Mouse (Mus musculus): ENCODE results near the gene Sgip1. TPM values are rescaled to one million over a fixed set of nuclear protein-coding genes. Genes with fewer than 3 reads are reported as not detected.
A peak's percentile ranks its signal among the peaks of the same experiment; 100 is the strongest.

Sgip1 gene
- total RNA-seq, 2 experiments from 2014 or later = 0.76 to 0.83 TPM

DNA sequence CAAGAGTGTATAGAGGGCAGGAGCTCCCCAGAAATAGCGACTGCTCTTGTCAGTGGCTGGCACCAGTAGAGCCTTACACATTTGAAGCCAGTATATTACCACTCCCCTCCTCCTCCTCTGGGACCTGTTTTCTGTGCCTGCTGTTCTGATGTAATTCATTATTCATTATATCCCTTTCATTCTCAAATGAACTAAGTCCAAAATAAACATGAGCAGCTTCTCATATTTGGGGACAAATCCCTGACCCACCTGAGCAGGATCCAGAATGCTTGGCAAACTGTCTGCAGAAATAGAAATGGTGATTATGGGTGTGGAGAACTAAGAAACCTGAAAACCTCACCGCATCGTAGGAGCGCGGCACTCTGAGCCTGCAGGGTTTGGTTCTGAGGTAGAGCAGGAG lies 228.5 kb downstream of the Sgip1 start:
- DNase-seq = no peak

DNA sequence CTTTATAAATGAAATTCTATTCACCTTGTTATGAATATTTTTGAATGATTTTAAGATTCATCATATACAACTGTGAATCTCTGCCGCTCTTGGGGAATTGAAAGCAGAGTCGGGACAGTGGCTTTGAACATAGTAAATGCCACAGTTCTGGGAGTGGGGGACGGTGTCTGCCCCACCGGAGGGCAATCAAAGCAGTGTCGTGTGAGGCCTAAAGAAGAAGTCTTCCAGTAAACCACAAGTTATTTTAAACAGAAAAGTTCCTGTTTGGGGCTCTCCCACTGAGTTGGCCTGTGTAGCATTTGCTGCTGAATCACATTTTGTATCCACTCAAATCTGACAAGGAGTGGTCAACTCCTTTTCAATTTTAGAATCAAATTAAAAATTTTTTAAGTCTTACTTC lies 230.1 kb downstream of the Sgip1 start:
- intact Hi-C loops (cut with DNase I) = no loop called here
- no peak for DNase-seq

More for the DNA sequence above, 228.5 kb downstream of the Sgip1 start:
- intact Hi-C loops (cut with DNase I) = no loop called here

DNA sequence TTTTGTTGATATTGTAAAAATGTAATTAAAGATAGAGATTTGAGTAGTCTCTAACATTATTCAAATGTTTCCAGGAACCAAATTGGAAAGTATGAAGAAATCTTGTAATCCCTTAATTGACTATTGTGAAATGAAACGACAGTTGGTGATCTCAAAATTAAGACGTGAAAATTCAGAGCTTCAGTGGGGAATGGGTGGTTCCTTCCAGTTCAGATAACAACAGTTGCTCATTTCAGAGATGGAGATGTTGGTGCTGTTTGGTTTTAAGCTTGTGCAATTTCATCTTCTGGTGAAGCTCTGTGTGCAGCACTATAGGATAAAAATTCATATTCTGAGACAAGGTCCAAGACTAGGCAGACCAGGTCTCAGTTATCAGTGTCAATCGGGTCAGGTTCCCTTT lies 231.0 kb downstream of the Sgip1 start:
- intact Hi-C loops (cut with DNase I) = no loop called here
- DNase-seq = no peak

GRCm38 (mm10) chr4:102974172-102974571 lies 233.1 kb downstream of the Sgip1 start:
- intact Hi-C loops (cut with DNase I) = no loop called here
- DNase-seq = no peak

DNA sequence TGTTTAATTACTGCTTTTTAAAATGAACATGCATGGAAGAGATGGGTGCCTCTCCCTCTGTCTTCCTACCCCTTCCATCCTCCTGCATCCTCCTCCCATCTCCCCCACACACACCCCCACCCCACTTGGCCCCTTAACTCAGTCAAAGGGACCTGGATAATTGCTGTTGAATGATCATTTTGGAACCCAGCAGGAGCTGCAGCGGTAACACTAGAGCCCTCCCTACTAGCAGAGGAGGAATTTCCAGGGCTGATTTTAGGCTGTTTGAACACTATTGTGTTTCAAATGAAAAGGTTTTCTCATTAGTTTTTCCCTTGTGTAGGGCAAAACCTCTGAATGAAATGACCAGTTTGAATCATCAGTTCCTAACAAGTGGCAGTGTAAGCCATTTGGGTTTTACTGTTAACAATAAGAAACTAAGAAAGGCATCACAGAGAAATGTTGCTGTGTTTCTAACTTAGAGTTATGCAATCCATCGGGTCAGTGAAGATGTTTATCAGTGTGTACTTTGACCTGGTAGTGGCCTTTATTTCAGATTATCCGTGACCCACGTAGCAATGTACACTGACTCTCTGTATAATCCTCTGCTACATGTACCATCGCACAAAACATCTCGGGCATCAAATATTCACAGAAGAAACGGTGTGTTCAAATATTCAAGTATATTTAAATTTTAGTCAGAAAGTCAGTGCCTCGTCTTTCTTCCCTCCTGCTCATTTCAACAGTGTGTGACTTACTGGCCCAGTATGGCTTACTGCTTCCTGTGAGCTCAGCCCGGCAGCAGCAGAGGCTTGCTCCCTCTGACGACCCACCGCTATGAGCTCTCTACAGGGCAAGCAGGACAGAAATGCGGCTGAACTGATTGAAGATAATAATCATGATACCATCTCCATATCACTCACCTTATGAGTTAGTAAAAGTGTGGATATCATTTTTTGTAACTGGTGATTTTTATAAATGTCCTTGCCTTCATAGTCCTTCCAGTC lies 235.5 kb downstream of the Sgip1 start:
- intact Hi-C loops (cut with DNase I) = no loop called here
- DNase-seq = no peak

DNA sequence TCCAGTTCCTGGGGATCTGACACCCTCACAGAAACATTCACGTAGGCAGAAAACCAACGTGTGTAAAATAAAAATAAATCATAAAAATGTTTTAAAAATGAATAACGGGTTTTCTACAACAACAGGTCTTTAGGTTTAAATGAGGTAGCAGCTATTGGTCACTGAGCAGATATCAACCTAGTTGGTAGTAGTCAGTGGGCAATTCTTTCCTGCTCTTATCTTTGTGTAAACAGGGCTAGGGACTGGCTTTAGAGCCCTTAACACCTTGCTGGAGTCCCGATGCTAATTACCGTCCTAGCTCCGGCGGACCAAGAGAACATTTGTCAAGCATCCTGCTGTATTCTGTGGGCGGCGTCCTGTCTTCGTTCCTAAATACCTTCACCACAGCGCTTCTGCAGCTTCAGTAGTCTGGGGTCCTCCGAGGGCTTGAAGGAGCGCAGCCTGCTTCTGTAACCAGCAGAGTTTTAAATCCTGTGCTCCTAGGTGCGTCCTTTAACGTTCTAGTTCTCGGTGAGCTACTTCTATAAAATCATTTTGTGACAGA lies 236.8 kb downstream of the Sgip1 start:
- no peak for DNase-seq
- intact Hi-C loops (cut with DNase I) = no loop called here

GRCm38 (mm10) chr4:102978440-102978839 lies 237.3 kb downstream of the Sgip1 start, which contains the start of gene Tctex1d1:
Gene Tctex1d1, plus strand, starts transcription at chr4:102978606.
- no peak for DNase-seq
- intact Hi-C loops (cut with DNase I) = no loop called here

DNA sequence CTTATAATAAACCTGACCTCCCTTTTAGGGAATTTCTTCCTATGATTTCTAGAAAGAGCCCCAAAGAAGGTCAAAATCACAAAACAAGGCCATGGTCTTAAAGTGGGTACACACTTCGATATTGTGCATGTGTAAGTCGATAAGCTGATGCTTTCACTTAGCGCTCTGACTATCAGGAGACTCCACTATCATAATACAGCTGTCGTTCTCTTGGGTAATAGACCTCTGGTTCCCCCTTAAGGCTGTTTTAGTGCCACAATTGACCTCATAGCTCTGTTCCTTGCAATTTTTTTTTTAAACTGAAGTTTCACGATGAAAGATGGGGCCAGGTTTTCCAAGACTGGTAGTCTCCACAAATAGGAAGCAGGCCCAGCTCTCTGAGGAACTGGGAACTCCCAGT lies 238.3 kb downstream of the Sgip1 start:
- no peak for DNase-seq
- intact Hi-C loops (cut with DNase I) = no loop called here

GRCm38 (mm10) chr4:102981709-102982108 lies 240.6 kb downstream of the Sgip1 start:
- intact Hi-C loops (cut with DNase I) = loop anchor here (10.0 kb wide), 1 partner anchor 267 kb away; no protein-coding TSS in a partner anchor
- DNase-seq = no peak

- intact Hi-C loops (cut with DNase I) = loop anchor here (2.0 to 10.0 kb wide), 2 partner anchors 271 to 361 kb away; no protein-coding TSS in a partner anchor
These were observed 245.1 kb downstream of the Sgip1 start for GRCm38 (mm10) chr4:102986173-102986572.

GRCm38 (mm10) chr4:102986917-102987316 lies 245.8 kb downstream of the Sgip1 start:
- DNase-seq = peak; percentile 22 to 42
- intact Hi-C loops (cut with DNase I) = loop anchor here (1.0 to 10.0 kb wide), 3 partner anchors 159 to 360 kb away; no protein-coding TSS in a partner anchor

More at GRCm38 (mm10) chr4:102986173-102986572, 245.1 kb downstream of the Sgip1 start:
- DNase-seq = no peak

DNA sequence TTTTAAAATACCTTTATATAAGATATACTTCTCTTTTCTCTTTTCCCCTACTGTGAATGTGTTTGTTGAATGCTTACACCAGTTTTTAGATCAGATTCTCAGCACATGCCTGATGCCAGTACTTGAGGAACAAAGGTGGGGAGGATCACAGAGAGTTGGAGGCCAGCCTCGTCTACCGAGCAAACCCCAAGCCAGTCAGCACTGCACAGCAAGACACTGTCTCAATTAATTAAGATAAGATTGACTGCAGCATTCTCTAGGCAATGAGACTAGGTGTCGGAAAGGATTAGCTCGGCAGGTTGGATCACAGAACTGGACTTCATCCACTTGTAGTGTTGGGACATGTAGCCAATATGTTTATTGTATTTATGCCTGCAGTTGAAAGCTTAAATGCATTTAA lies 246.2 kb downstream of the Sgip1 start:
- DNase-seq = no peak
- intact Hi-C loops (cut with DNase I) = loop anchor here (1.0 to 10.0 kb wide), 3 partner anchors 159 to 359 kb away; no protein-coding TSS in a partner anchor

DNA sequence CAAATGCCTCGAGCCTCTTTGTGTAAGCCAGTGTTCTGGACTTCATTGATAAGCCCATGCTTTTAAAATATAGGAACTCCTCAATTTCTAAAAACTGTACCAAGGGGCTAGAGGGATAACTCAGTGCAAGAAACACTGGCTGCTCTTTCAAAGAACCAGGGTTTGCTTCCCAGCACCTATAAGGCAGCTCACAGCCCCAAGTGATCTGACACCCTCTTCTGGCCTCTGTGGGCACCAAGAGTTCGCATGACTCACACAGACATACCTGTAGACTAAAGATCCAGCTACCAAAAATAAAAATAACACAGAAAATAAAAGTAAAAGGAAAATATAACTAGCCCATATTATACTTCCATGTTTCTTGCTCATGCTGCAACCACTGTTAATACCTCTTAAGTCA lies 246.7 kb downstream of the Sgip1 start:
- intact Hi-C loops (cut with DNase I) = loop anchor here (1.0 to 10.0 kb wide), 3 partner anchors 159 to 359 kb away; no protein-coding TSS in a partner anchor

DNA sequence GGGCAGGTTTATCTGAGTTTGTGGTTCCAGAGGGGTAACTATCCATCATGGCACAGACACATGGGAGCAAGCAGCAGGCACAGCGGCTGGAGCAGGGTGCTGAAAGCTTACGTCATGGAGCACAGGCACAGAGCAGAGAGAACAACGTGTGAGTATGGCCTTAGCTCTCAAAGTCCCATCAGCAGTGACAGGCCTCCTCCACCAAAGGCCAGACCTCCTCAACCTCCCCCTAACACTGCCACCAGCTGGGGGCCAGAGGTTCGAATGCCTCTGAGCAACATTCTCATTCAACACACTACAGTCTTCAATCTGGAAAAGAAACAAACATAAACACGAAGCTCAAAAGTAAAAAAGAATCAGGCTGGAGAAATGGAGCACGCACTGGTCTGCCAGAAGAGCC lies 247.4 kb downstream of the Sgip1 start:
- DNase-seq = no peak
- intact Hi-C loops (cut with DNase I) = loop anchor here (10.0 kb wide), 1 partner anchor 274 kb away; no protein-coding TSS in a partner anchor

More for the DNA sequence above, 246.7 kb downstream of the Sgip1 start:
- DNase-seq = no peak

DNA sequence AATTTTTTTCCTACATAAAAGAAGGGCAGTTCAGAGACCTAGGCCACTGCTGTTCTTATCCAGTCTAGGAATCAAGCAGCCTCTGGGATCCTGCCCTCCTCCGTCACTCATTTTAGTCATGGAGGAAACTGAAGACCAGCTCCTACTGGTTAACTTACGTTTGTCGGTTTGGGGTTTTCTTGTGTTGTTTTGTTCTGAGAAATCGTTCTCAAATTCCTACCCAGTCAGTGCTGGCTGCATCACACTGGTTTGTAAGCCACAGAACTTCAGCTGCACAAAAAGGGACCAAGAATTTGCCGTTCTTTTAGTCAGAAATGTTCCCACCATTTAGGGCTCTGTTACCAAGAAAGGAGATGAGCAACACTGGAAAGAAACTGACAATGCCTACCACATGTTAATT lies 248.3 kb downstream of the Sgip1 start:
- no peak for DNase-seq
- intact Hi-C loops (cut with DNase I) = loop anchor here (10.0 kb wide), 1 partner anchor 275 kb away; no protein-coding TSS in a partner anchor

GRCm38 (mm10) chr4:102990016-102990415 lies 248.9 kb downstream of the Sgip1 start:
- intact Hi-C loops (cut with DNase I) = no loop called here
- DNase-seq = no peak

GRCm38 (mm10) chr4:102990595-102991340 lies 249.7 kb downstream of the Sgip1 start:
- no peak for DNase-seq
- intact Hi-C loops (cut with DNase I) = no loop called here

GRCm38 (mm10) chr4:102991685-102992084 lies 250.6 kb downstream of the Sgip1 start:
- no peak for DNase-seq
- intact Hi-C loops (cut with DNase I) = no loop called here

DNA sequence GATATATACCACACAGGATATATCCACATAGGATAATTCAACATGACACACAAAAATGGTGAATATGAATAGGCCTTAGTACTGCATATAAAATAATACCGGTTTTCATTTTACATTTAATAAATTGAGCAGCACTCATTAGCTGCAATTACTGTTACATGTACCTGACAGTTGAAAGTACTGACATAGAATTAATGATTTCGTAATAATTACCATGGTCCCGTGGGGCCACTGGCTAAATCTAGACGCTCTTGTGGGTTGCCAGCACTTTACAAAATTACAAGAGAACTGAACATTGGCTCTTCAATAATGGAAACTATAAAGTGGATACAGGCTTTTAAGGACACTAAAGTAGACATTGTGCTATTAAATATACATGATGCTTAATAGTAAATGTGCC lies 263.6 kb downstream of the Sgip1 start:
- intact Hi-C loops (cut with DNase I) = no loop called here
- no peak for DNase-seq

GRCm38 (mm10) chr4:103005190-103005945 lies 264.3 kb downstream of the Sgip1 start:
- no peak for DNase-seq
- intact Hi-C loops (cut with DNase I) = no loop called here

Measured in heart, postnatal 36 days (tissue).